Mouse (Mus musculus) CH12.LX (cell line): ENCODE measurements at regions not wholly inside any gene's neighbourhood (a gene's known extent, or its start where the extent isn't known, plus 50 kb on each side); places are given as distances from the start of the nearest gene placed in this dataset.

Source experiments
- DNase-seq: peaks from one replicate; pipeline ENCODE4 v3.0.0-alpha.2; 2013; ENCODE audit errors: extremely low read depth
- H3K27ac ChIP-seq: 2 replicates; pipeline ENCODE4 v1.5.1; 2012; ENCODE audit warnings: low read depth, mild to moderate bottlenecking, control low read depth, moderate library complexity; ENCODE audit not compliant: insufficient read depth
- H3K27me3 ChIP-seq: replicated peaks from 2 replicates; pipeline ENCODE3; 2012; ENCODE audit warnings: inconsistent platforms
- H3K36me3 ChIP-seq, 2 experiments: replicated peaks in 1 of 2; 2 replicates each; pipeline versions ENCODE3 to v1.6.1; 2012; ENCODE audit warnings: inconsistent platforms in 1 of 2, low read length in 1 of 2, mild to moderate bottlenecking in 1 of 2, mixed read lengths in 1 of 2, moderate library complexity in 1 of 2; ENCODE audit not compliant: control insufficient read depth in 1 of 2, insufficient read depth in 1 of 2
- H3K4me1 ChIP-seq, 2 experiments: 2 replicates each; pipeline ENCODE4 v1.6.1; 2012; ENCODE audit warnings: inconsistent platforms in 1 of 2, moderate library complexity in 1 of 2; ENCODE audit not compliant: insufficient read depth in 2 of 2, control insufficient read depth in 1 of 2
- H3K4me2 ChIP-seq: 2 replicates; pipeline ENCODE4 v1.6.1; 2012; ENCODE audit warnings: low read depth, mild to moderate bottlenecking, control low read depth; ENCODE audit not compliant: poor library complexity, insufficient read depth, severe bottlenecking
- H3K4me3 ChIP-seq, 3 experiments: fragments of 150-350 bp in 1 of 3; sonication (generic) in 1 of 3; replicated peaks in 1 of 3; 2 replicates each; pipeline versions ENCODE3 to v1.5.1; 2011 to 2012; ENCODE audit warnings: low read depth in 2 of 3, low read length in 2 of 3, mild to moderate bottlenecking in 2 of 3, moderate library complexity in 2 of 3, control low read depth in 1 of 3, improper control_type of control experiment in 1 of 3, inconsistent platforms in 1 of 3, mixed read lengths in 1 of 3; ENCODE audit not compliant: poor library complexity in 1 of 3
- H3K79me2 ChIP-seq: replicated peaks from 2 replicates; pipeline ENCODE4 v1.6.1; 2012; ENCODE audit warnings: mild to moderate bottlenecking, moderate library complexity; ENCODE audit not compliant: control insufficient read depth, poor library complexity, insufficient read depth, severe bottlenecking; ENCODE audit errors: extremely low read depth
- H3K9ac ChIP-seq: 2 replicates; pipeline ENCODE4 v1.6.1; 2012; ENCODE audit warnings: low read depth, mild to moderate bottlenecking, control low read depth, moderate library complexity; ENCODE audit not compliant: insufficient read depth
- H3K9me3 ChIP-seq: replicated peaks from 2 replicates; pipeline ENCODE3; 2012; ENCODE audit warnings: low read length, inconsistent platforms, mixed read lengths
- BHLHE40 ChIP-seq: IDR thresholded peaks from 2 replicates; pipeline ENCODE4 v1.6.1; 2011; ENCODE audit warnings: mild to moderate bottlenecking, low read depth, low read length, improper control_type of control experiment
- CHD1 ChIP-seq: IDR thresholded peaks from 2 replicates; pipeline ENCODE4 v1.6.1; 2012; ENCODE audit warnings: low read depth, low read length, improper control_type of control experiment, inconsistent platforms
- CTCF ChIP-seq, 2 experiments: IDR thresholded peaks in 1 of 2; conservative IDR thresholded peaks in 1 of 2; 2 replicates each; pipeline ENCODE4 v1.5.1; 2011 to 2012; ENCODE audit warnings: low read depth in 2 of 2, low read length in 2 of 2, improper control_type of control experiment in 1 of 2, inconsistent platforms in 1 of 2, mild to moderate bottlenecking in 1 of 2, moderate library complexity in 1 of 2
- E2F4 ChIP-seq: IDR thresholded peaks from 2 replicates; pipeline ENCODE4 v1.6.1; 2011; ENCODE audit warnings: low read depth, low read length, improper control_type of control experiment; ENCODE audit not compliant: insufficient replicate concordance
- ELF1 ChIP-seq: IDR thresholded peaks from 2 replicates; pipeline ENCODE4 v1.6.1; 2014; ENCODE audit warnings: low read depth, mild to moderate bottlenecking, inconsistent platforms, low read length, improper control_type of control experiment
- ETS1 ChIP-seq: conservative IDR thresholded peaks from 2 replicates; pipeline ENCODE4 v1.6.1; 2012; ENCODE audit warnings: low read depth, mild to moderate bottlenecking, inconsistent platforms, low read length, improper control_type of control experiment, moderate library complexity
- GABPA ChIP-seq: IDR thresholded peaks from 2 replicates; pipeline ENCODE4 v1.6.1; 2012; ENCODE audit warnings: low read depth, low read length, improper control_type of control experiment, inconsistent platforms; ENCODE audit not compliant: insufficient replicate concordance
- IRF4 ChIP-seq: IDR thresholded peaks from 2 replicates; pipeline ENCODE4 v1.6.1; 2014; ENCODE audit warnings: low read depth, mild to moderate bottlenecking, inconsistent platforms, low read length, improper control_type of control experiment
- JUN ChIP-seq: IDR thresholded peaks from 2 replicates; pipeline ENCODE4 v1.6.1; 2011; ENCODE audit warnings: low read depth, mild to moderate bottlenecking, low read length, improper control_type of control experiment, moderate library complexity; ENCODE audit not compliant: insufficient read depth
- KAT2A ChIP-seq: IDR thresholded peaks from 2 replicates; pipeline ENCODE4 v1.6.1; 2012; ENCODE audit warnings: low read length, improper control_type of control experiment, inconsistent platforms; ENCODE audit not compliant: insufficient replicate concordance
- MAFK ChIP-seq: IDR thresholded peaks from 2 replicates; pipeline ENCODE4 v1.6.1; 2011; ENCODE audit warnings: low read length, improper control_type of control experiment; ENCODE audit not compliant: insufficient replicate concordance
- MAX ChIP-seq: IDR thresholded peaks from 2 replicates; pipeline ENCODE4 v1.6.1; 2011; ENCODE audit warnings: low read length, improper control_type of control experiment
- MAZ ChIP-seq: IDR thresholded peaks from 2 replicates; pipeline ENCODE4 v1.6.1; 2012; ENCODE audit warnings: low read depth, mild to moderate bottlenecking, inconsistent platforms, low read length, improper control_type of control experiment, moderate library complexity
- MEF2A ChIP-seq: IDR thresholded peaks from 2 replicates; pipeline ENCODE4 v1.6.1; 2014; ENCODE audit warnings: low read depth, mild to moderate bottlenecking, inconsistent platforms, low read length, improper control_type of control experiment, borderline replicate concordance
- MXI1 ChIP-seq: IDR thresholded peaks from 2 replicates; pipeline ENCODE4 v1.6.1; 2011; ENCODE audit warnings: mild to moderate bottlenecking, low read depth, low read length, improper control_type of control experiment
- MYC ChIP-seq: IDR thresholded peaks from 2 replicates; pipeline ENCODE4 v1.6.1; 2011; ENCODE audit warnings: low read depth, mild to moderate bottlenecking, improper control_type of control experiment, low read length
- NRF1 ChIP-seq: IDR thresholded peaks from 2 replicates; pipeline ENCODE4 v1.6.1; 2014; ENCODE audit warnings: low read depth, mild to moderate bottlenecking, inconsistent platforms, low read length, improper control_type of control experiment, moderate library complexity
- RAD21 ChIP-seq: IDR thresholded peaks from 2 replicates; pipeline ENCODE4 v1.6.1; 2011; ENCODE audit warnings: low read depth, mild to moderate bottlenecking, low read length, improper control_type of control experiment, moderate library complexity
- RCOR1 ChIP-seq: conservative IDR thresholded peaks from 2 replicates; pipeline ENCODE4 v1.6.1; 2012; ENCODE audit warnings: low read depth, mild to moderate bottlenecking, inconsistent platforms, low read length, improper control_type of control experiment
- TBP ChIP-seq: conservative IDR thresholded peaks from 2 replicates; pipeline ENCODE4 v1.6.1; 2011; ENCODE audit warnings: low read depth, low read length, improper control_type of control experiment
- UBTF ChIP-seq: IDR thresholded peaks from 2 replicates; pipeline ENCODE4 v1.6.1; 2012; ENCODE audit warnings: low read depth, mild to moderate bottlenecking, inconsistent platforms, low read length, improper control_type of control experiment, moderate library complexity
- USF1 ChIP-seq: IDR thresholded peaks from 2 replicates; pipeline ENCODE4 v1.6.1; 2014; ENCODE audit warnings: low read depth, mild to moderate bottlenecking, inconsistent platforms, low read length, improper control_type of control experiment
- ZC3H11A ChIP-seq: IDR thresholded peaks from 2 replicates; pipeline ENCODE4 v1.6.1; 2012; ENCODE audit warnings: low read depth, mild to moderate bottlenecking, inconsistent platforms, low read length, improper control_type of control experiment
- ZKSCAN1 ChIP-seq: IDR thresholded peaks from 2 replicates; pipeline ENCODE4 v1.6.1; 2012; ENCODE audit warnings: low read depth, inconsistent platforms, low read length, improper control_type of control experiment, borderline replicate concordance
- ZMIZ1 ChIP-seq: IDR thresholded peaks from 2 replicates; pipeline ENCODE4 v1.6.1; 2012; ENCODE audit warnings: low read depth, mild to moderate bottlenecking, inconsistent platforms, low read length, improper control_type of control experiment
- ZNF384 ChIP-seq: IDR thresholded peaks from 2 replicates; pipeline ENCODE4 v1.6.1; 2012; ENCODE audit warnings: low read depth, low read length, improper control_type of control experiment, inconsistent platforms
- dilution Hi-C: fragments of 300-500 bp; cut with MboI; formaldehyde crosslinking; loops from 2 replicates; pipeline ENCODE4 v1.14.3; 2020; ENCODE audit warnings: low sequenced_read_pairs; ENCODE audit not compliant: extremely low pct_unique_long_range_greater_than_20kb, extremely low pct_ligation_motif_present
- in situ Hi-C: fragments of 300-500 bp; cut with MboI; formaldehyde crosslinking; loops from 3 replicates; pipeline ENCODE4 v1.14.3; 2019; ENCODE audit warnings: low sequenced_read_pairs, low pct_ligation_motif_present, low pct_unique_long_range_greater_than_20kb, mixed read lengths

DNA sequence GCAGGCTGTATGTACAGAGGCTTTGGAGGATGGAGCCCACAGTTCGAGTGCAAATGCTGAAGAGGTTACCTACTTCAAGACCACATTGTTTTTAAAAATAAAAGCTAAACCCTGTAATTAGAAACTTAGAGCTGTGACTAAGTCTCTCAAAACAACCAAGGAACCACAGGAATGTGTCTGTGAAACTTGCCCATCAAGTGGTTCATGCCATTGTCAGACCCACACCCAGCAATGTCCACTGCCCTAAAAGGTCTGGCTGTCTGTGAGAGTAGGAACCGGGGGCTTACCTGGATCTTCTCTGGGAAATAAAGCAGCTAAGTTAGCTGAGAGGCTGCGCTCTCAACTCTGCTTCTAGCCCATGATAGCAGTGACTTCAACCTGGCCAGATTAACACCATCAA is 87.8 kb upstream of the Foxq1 start:
- H3K4me2 ChIP-seq: no peak overlapping the region
- no peak overlapping the region for H3K9ac ChIP-seq
- H3K4me1 ChIP-seq: no peaks in the 10 kb centered on the region
- dilution Hi-C loops: no loop called here
- no peak overlapping the region for H3K4me3 ChIP-seq
- no peaks in the 10 kb centered on the region for H3K36me3 ChIP-seq
- H3K9me3 ChIP-seq: no peaks in the 10 kb centered on the region
- no peaks in the 10 kb centered on the region for H3K79me2 ChIP-seq
- H3K27me3 ChIP-seq: no peaks in the 10 kb centered on the region
- DNase-seq: no peak
- in situ Hi-C loops: no loop called here
- TF ChIP-seq ZMIZ1: no peak
- no peak for TF ChIP-seq MEF2A
- TF ChIP-seq GABPA: no peak
- no peak for TF ChIP-seq IRF4
- no peak for TF ChIP-seq MAZ
- no peak for TF ChIP-seq ZKSCAN1
- TF ChIP-seq UBTF: no peak
- TF ChIP-seq ELF1: no peak
- no peak for TF ChIP-seq E2F4
- no peak for TF ChIP-seq JUN
- no peak for TF ChIP-seq MXI1
- no peak for TF ChIP-seq RCOR1
- no peak for TF ChIP-seq ZNF384
- no peak for TF ChIP-seq KAT2A
- no peak for TF ChIP-seq ZC3H11A
- TF ChIP-seq CHD1: no peak
- no peak for TF ChIP-seq TBP
- no peak for TF ChIP-seq NRF1
- no peak for TF ChIP-seq ETS1
- TF ChIP-seq USF1: no peak
- H3K27ac ChIP-seq: no peak overlapping the region

DNA sequence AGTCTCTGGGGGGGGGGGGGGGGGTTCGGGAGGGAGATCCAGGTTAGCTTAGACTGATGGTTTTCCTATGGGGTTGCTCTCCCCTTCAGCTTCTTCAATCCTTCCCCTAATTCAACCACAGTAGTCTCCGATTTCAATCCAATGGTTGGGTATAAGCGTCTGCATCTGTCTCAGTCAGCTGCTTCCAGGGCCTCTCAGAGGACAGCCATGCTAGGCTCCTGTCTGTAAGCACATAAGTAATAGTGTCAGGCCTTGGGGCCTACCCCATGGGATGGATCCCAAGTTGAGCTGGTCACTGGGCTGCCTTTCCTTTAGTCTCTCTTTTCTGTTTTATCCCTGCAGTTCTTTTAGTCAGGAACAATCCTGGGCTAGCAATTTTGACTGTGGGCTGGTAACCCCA is 87.0 kb upstream of the Foxq1 start:
- no peak overlapping the region for H3K9ac ChIP-seq
- H3K27ac ChIP-seq: no peak overlapping the region
- TF ChIP-seq BHLHE40: no peak
- no peak for TF ChIP-seq CTCF (conservative IDR thresholded peaks at IDR 0.05 in 1 of 2, IDR thresholded peaks at IDR 0.05 in 1 of 2; ENCODE audit: low read depth in 2 of 2, low read length in 2 of 2)
- TF ChIP-seq JUN: no peak
- no peak for TF ChIP-seq CHD1
- TF ChIP-seq MAX: no peak
- no peak for TF ChIP-seq MXI1
- TF ChIP-seq TBP: no peak
- no peak for TF ChIP-seq MYC
- no peak for TF ChIP-seq RAD21
- TF ChIP-seq MAFK: no peak
- TF ChIP-seq, all 38 proteins: peak for 0
- dilution Hi-C loops: no loop called here
- H3K4me1 ChIP-seq: no peaks in the 10 kb centered on the region
- in situ Hi-C loops: no loop called here
- no peaks in the 10 kb centered on the region for H3K79me2 ChIP-seq
- H3K4me3 ChIP-seq: no peak overlapping the region
- no peaks in the 10 kb centered on the region for H3K36me3 ChIP-seq
- H3K27me3 ChIP-seq: no peaks in the 10 kb centered on the region
- no peaks in the 10 kb centered on the region for H3K9me3 ChIP-seq
- no peak for DNase-seq
- H3K4me2 ChIP-seq: no peak overlapping the region
